Mouse (Mus musculus) c-Kit-negative CD71-positive TER-119-positive erythroid progenitor cells, embryonic 14.5 days (primary cell): Measurements from ENCODE around the gene Nckap5.

Experiments
- DNase-seq: peaks from one replicate; pipeline ENCODE4 v3.0.0-alpha.2; 2013; ENCODE audit warnings: low read depth, low spot score

The Nckap5 gene

DNA sequence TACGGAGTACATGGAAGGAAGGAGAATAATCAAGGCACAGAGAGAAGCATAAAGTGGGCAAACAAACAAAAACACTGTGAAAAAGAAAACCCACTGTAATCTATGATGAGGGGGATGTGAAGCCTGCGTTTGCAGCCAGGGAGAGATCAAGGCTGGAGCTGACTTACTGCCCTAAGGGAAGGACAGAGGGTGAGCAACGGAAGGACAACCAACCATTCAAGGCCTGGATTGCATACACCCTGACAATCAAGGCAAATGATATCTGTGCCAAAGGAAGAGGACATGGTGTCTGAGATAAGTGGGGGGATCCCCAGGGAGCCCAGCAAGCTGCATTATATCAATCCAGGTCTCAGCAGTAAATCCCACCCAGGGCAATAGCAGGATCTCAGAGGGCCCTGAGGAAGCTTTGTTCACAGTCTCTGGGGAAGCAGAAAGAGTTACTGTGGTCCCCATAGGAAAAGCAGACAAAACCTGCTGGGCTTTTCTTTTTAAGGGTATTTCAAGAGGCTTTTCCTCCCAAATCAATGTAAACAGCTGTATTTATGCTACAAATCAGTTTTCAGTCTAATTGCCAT is 265.4 kb downstream of the Nckap5 start:
- no peak for DNase-seq

DNA sequence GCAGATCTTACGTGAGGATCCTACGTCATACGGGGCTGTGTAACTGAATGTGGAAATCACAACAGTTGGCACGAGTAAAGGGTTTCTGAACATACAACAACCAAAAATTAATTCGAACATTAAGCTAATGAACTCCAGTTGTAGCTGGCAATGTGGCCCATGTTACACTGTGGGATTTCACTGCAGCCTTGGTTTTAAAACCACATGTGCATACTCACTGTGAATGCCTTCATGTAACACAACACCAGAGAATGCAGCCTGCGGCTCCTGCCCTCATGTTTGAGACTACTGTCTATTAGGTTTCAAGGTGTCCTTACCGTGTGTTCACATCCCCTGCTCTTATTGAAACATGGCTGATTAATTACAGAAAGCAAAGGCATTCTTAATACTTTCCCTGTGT is 269.7 kb downstream of the Nckap5 start:
- no peak for DNase-seq

DNA sequence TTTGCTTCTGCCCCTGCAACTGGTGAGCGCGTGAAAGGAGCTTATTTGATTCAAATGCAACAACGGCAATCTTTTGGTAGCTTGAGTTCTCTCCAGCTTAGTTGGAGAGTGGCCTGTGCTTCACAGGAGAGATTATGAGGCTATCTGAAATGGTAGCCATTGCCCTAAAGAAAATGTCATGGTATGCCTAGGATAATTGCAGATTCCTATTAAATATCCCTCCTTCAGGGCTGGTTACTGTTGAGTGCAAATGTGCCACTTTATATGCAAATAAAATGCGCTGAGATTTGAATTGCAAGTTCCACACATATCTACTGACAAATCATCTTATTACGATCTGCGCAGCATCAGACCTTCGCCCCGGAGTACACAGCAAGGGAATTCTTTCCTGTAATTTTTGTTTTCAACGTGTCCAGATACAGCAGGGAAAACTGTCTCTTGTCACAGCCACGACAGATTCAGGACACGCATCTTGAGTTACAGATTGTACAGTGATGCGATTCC is 272.8 kb downstream of the Nckap5 start:
- no peak for DNase-seq

DNA sequence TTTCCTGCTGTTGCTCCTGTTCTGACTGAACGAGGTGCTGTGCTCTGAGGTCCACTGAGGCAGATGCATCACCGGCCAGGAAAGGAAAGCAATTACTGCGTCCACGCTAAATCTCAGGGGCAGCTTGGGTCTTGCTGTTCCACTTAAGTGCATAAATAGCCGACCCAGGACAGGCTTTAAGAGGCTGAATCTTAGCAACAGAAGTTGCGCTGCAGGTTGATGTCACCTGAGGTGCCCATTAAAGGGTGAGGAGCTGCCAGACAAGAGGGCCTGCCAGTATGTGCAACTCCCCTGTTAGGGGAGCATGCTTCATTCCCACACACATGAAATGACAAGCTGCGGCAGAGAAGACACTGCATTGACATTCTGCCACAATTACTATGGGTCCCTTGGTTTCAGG is 282.6 kb downstream of the Nckap5 start:
- no peak for DNase-seq

DNA sequence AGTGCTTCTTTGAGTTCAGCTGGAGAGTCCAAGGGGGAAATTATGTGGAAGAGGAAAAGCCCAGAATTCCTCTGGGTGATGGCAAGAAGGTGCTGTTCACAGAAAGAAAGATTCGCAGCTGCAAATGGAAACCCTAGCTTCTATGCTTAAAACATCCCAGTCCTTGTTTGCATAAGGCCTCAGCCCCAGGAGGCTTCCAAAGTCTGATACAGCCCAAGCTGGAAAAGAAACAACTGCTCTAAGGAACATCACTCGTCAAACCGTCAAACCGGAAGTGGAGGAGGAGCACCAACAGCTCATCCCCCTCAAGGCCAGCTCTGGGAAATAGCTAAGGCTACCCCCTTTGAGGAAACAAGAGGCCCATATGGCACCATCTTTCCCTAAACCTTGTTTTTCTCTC is 286.1 kb downstream of the Nckap5 start:
- DNase-seq = no peak

DNA sequence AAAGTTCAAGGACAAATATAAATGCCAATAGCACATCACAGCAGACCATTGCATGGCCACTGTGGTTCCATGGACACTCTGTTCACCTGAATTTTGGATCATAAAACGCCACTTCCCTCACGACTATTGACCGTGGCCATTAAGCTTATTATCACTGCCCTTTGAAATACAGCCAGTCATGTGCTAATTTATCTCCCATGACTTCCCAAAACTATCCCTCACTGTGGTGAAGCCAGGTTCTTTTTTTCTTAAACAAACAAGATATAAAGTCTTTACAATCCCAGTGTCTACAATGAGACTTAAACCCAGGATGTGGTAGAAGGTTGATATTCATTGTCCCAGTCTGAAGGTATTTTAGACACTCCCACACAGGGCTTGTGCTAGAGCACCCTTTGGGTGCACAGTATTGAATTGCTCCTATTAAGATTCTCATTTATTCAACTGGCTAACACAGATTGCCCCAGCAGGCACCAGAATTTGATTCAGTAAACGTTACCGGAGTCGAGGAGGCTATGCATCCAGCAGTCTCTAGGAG is 293.3 kb downstream of the Nckap5 start:
- DNase-seq = no peak

DNA sequence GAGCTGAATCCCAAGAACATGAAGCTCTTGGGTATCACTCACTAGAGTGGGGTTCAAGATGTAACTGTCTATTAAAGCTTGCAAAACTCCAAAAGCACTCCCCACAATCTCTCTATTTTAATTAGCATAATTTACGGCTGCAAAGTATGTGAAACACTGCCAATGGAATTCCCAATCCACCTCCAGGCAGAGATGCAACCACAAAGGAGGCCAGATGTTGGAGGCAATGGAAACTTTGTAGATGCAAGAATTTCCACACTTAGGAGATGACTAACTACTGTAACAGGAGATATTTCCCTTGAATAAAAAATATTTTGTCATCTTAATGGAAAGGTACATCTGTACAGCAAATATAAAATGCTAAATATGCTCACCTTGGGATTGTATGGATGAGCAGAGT is 295.1 kb downstream of the Nckap5 start:
- DNase-seq = no peak

DNA sequence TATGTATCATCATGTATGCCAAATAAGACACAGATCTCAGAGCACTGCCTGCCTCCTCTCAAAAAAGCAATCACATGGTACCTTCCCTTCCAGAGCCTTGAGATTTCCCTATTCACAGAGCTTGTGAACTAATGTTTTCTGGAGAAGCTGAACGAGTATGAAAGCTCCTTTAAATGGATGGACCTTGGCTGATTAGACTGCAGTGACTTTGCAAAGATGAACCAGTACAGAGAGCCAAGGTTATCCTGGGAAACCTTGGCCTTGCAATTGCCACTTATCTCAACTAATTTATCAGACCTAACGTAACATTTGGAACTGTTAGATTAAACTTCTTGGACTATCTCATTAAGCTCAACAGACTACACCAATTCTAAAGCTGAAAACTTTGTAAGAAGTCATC is 296.6 kb downstream of the Nckap5 start:
- no peak for DNase-seq

DNA sequence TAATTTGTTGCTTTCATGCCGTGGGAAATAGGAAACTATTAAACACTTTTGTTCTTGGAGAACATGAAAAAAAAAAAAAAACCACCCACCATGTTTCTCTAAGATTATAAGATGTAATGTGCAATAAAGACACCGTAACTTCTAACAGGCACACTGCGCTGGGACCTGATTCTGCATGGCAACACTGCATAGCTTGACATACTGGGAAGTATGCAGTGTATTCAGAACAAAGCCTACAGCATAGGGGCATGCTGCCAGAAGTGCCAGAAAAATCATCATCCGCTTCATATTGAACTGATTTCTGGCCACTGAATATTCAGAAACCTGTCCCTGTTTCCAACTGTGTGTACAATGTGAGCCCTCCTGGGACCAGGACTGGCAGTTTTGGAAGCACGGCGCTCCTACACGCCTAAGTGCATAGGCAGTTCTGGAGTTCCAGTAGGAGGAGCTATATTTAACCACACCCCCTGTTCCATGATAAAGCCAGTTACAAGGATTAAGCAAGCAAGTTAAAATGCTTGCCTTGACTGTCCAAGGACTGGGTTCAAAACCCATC is 302.5 kb downstream of the Nckap5 start:
- no peak for DNase-seq

DNA sequence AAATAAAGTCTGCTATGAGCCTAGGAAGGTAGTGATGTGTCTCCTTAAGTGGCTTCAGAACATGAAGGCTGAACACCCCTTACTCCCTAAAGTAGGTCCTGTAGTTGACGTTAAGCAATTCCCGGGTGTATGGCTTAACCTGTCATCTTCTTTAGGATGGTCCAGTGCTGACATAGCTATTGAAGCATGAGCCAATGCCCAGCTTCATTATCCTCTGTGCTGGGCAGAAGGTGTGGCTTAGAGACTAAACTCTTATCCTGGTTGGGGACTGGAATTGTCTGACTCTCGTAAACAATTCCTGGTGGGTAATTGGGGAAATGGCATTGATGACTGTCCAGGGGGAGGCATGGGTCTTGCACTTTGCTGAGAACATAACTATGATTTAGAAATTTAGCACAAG is 312.5 kb downstream of the Nckap5 start:
- no peak for DNase-seq

DNA sequence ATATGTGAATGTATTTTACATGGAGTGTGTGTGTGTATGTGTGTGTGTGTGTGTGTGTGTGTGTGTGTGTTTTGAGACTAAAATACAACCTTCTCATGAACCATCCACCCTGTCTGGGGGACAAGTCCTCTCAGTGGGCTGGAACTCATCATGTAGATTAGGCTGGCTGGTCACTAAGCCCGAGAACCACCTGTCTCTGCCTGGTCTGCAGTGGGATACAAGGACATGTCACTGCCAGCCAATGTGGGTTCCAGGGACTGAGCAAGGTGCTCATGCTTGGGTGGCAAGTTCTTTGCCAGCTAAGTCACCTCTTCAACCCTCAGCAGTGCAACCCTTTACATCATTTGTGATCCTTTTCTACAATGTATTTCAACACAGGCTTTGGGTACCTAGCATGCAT is 313.2 kb downstream of the Nckap5 start:
- no peak for DNase-seq

DNA sequence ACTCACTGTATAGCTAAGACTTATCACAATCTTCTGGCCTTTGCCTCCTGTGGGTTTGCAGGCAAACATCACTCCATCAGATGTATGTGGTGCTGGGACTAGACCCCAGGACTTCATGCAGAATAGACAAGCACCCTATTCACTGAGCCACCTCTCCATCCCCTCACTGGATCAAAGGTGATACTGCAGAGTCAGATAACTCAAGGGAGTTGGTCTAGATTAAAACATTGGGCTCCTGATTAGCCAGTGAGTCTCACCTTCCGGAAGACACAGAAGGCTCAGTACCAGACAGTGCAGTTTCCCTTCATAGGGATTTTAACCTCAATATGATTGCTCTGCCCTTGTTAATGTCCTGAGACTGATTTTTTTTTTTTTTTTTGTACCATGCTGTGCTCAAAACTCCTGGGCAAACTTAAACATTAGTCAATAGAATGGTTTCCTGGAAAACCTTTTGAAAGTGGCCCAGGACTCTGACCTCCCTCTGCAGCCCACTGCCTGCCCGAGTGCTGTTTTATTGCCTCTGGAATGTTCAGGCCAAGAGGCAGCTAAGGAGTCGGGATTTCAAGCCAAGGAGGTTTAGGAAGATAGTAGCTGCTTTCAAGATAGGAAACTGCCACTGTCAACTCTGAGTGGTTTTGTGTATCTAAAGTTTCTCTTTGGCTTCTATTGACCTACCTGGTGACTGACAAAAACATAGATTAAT is 315.4 kb downstream of the Nckap5 start:
- no peak for DNase-seq

DNA sequence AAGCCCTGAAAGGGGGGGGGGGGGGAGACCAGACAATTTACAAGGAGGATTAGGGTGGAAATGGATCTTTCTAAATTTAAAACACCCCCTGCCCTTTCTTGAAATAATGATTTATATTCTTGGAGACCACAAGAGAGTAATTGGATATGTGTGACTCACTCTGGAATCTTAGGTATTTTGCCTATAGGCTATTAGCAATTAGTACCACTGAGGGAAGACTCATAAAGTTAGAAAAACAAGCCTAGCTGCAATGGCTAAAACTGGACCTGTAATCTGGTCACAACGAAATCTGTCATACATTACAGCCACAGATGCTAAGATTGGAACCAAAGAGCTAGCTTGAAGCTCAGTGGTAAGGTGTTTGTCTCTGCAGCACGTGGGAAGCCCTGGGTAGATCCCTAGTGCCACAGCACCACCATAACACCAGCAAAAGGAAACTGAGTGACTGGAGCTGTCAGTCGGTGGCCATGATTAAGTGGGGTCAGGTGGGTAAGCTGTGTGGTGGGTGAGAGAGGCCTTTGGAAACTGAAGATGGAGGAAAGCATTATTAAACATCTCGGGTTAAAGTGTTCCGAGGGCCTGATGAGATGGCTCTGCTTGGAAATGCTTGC is 318.7 kb downstream of the Nckap5 start:
- no peak for DNase-seq

DNA sequence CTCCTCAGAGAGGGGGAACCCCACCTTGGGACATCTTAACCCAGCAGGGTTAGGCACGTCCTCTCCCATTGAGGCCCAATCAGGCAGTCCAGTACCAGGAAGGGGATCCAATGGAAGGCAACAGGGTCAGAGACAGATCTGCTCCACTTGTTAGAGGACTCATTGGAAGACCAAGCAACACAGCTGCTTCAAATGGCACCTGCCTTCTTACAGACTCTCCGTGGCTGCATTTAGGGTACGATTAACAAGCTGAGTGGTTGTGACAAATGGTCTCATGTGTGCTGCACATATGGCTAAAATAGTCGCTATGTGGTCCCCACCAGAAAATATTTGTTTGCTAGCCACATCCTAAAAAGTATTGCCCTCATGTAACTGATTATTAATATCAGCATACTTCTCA is 325.9 kb downstream of the Nckap5 start:
- no peak for DNase-seq

DNA sequence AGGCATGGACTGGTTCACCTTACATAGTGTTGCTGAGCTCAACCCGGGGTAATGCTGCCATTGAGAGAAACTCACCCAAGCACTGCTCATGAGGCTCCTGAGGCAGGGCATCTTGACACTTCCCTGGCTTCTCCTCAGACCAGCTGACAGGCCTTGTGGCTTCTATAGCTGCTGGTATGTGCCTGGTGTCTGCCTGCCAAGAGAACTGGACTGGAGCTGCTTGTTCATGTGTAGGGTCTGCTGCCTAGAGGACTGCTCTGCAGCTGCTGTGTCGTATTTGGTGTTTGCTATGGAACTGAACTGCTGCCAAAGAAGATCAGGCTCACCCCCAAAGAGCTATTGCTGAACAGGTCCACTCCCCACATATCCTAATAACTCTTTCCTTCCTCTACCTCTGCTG is 327.9 kb downstream of the Nckap5 start:
- DNase-seq = no peak

DNA sequence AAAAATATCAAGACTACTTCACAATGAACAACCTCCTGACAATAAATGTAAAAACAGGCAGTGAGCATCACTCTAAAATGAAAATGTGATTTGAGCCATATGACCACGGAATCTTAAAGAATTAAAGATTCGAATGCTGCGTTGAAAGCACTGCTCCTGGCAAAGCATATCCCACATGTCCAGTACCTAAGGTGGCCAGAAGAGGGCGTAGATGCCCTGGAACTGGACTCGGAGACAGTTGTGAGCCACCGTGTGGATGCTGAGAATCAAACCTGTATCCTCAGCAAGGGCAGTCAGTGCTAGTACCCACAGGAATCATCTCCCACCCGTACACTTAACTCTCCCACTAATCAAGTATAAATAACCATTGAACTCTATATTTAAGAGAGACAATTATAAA is 333.9 kb downstream of the Nckap5 start:
- no peak for DNase-seq

DNA sequence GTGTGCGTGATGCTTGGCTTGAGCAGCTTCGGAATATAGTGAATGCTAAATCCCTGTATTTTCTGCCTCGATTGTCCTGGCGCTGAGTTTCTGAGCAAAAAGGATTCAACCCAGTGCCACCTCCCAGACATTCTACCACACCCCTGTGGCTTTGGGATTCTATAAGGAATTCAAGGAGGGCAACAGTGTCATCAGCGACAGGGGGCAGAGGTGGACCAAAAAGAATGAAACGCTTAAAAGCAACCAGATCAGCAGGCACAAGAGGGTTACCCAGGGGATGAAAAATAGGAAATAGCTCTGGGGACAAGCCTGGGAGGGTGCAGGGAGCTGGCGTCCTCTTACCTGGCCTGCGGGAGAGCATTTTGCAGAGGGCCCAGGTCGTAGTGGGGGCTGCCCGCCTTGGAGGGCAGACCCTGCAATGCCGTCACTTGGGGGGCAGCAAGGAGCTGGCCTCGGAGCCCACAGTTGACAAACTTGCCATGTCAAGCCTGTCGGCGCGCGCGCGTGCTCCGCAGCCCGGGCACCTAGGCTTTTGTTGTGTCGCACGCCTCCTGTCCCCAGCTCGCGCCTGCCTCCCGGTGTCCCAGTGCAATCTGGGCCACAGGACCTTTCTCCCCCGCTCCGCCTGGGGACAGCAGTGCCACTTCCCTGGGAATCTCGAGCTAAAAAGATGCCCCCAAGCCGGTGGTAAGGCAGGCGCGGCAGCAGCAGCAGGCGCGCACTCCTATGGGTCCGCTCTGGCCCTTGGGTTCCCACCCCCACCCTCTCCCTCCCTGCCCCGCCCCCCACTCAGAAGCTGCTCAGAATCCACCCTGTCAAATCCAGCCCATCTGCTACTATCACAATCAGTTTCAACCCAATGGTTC is 338.2 kb downstream of the Nckap5 start:
- DNase-seq = no peak

DNA sequence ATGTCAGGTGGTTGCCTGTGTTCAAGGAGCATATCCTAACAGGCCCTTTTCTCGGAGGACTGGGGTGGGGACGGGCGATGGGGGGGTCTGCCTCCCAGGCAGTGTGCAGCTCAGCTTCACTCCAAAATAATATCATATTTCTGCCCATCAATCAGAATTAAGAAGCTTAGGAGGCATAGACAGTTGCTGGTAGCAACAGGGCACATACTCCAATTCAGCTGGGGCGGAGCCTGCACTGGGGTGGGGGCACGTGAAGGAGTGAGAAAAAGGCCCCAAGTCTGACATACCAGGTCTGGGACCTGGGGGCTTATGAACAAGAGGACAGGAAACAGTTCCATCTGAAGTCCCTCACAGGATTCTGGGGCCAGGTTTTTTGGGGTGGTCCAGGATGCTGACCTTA is 339.2 kb downstream of the Nckap5 start:
- DNase-seq = no peak

DNA sequence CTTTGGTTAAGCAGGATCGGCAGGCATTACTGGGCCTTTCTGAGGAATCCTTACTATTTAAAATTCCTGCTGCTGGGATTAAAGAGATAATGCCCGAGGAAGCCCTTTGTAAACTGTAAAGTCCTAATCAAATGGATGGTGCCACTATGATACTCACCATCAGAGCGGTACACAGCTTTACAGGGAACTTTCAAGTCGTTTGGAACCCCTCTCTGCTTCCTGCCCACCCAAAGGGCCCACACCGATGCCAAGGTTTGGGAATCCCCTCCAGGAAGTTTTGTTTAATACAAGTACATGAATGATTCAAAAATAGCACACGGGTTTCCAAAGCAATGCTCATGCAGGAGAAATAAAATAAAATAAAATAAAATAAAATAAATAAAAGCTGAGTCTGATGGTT is 340.3 kb downstream of the Nckap5 start:
- no peak for DNase-seq

DNA sequence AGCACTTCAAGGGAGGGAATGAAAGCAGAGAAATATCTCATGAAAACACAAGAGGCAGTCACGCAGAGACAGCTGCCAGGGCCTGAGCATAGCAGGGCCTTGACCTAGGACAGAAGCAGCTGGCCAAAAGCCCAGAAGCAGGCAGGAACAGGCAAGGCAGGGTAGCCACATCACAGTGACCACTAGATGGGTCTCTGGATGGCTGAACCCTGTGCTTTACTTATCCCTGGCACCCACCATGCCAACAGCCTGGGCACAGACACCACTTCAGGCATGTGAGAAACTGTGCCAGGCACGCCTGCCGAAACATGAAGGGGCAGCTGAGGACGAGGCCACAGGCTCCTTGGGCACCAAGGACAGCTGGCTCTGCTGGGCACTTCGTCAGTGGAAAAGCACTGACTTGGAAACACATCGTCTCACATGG is 345.9 kb downstream of the Nckap5 start:
- no peak for DNase-seq

DNA sequence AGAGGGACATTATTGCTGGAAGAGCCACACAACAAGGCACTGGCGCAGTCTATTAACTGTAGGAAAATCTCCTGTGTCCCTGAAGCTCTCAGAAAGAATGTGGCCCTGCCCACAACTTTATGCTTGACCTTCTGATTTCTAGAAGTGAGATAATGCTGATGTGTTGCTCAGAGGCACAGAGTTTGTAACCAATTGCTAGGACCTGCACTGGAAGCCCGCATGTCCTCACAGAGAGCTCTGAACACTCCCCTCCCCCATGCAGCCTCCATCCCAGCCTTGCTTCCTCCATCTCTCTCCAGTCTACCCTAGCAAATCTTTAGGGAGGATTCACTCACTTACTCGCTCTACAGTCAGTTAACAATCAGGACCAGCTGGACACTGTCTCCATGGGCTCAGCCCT is 346.9 kb downstream of the Nckap5 start:
- DNase-seq = no peak
